Mouse (Mus musculus) thymus, adult 2 months (tissue): Measurements from ENCODE around the gene Tgfb2. TPM values are rescaled to one million over a fixed set of nuclear protein-coding genes. Genes with fewer than 3 reads are reported as not detected.

Experiments
- DNase-seq: peaks from one replicate; pipeline ENCODE4 v3.0.0; 2021
- H3K27ac ChIP-seq: fragments of 200-500 bp; 2 replicates; pipeline ENCODE4 v1.5.1; 2012; ENCODE audit warnings: low read length, control low read depth; ENCODE audit not compliant: control insufficient read depth, insufficient read depth
- H3K27me3 ChIP-seq: fragments of 200-500 bp; 2 replicates; pipeline ENCODE4 v1.6.1; 2012; ENCODE audit warnings: mild to moderate bottlenecking, low read length, moderate library complexity, mixed read lengths; ENCODE audit not compliant: control insufficient read depth, insufficient read depth
- H3K36me3 ChIP-seq: fragments of 200-500 bp; 2 replicates; pipeline ENCODE4 v1.6.1; 2012; ENCODE audit warnings: mild to moderate bottlenecking, low read length, moderate library complexity; ENCODE audit not compliant: control insufficient read depth, insufficient read depth
- H3K4me1 ChIP-seq: fragments of 200-500 bp; replicated peaks from 2 replicates; pipeline ENCODE4 v1.6.1; 2012; ENCODE audit warnings: low read length; ENCODE audit not compliant: control insufficient read depth, insufficient read depth
- H3K4me3 ChIP-seq: fragments of 200-500 bp; 2 replicates; pipeline ENCODE4 v1.5.1; 2012; ENCODE audit warnings: mild to moderate bottlenecking, low read length, control low read depth, moderate library complexity; ENCODE audit not compliant: control insufficient read depth, insufficient read depth
- CTCF ChIP-seq: fragments of 200-500 bp; IDR thresholded peaks from 2 replicates; pipeline ENCODE4 v1.5.1; 2012; ENCODE audit warnings: mild to moderate bottlenecking, control low read depth, low read length, moderate library complexity, borderline replicate concordance; ENCODE audit not compliant: control insufficient read depth, poor library complexity, insufficient read depth; ENCODE audit errors: extremely low read depth
- POLR2A ChIP-seq: fragments of 200-500 bp; IDR thresholded peaks from 2 replicates; pipeline ENCODE4 v1.6.1; 2012; ENCODE audit warnings: mild to moderate bottlenecking, low read length, control low read depth, moderate library complexity; ENCODE audit not compliant: control insufficient read depth, poor library complexity, insufficient read depth; ENCODE audit errors: extremely low read depth
- WGBS: fragments of 180-500 bp; shearing (Covaris S2); methylation state at CpG from one replicate; pipeline ENCODE4 v1.1.7; 2018; 5-methylcytosine and 5-hydroxymethylcytosine counted together
- polyA plus RNA-seq: library from polyadenylated mRNA; depleted of rRNA; stranded (reverse); fragments of >200 nt; gene quantifications from 2 replicates; pipeline ENCODE4 v1.2.3, GENCODE M21; 2012

Tgfb2 gene
- polyA plus RNA-seq, 1 experiment, result 0.89 TPM

DNA sequence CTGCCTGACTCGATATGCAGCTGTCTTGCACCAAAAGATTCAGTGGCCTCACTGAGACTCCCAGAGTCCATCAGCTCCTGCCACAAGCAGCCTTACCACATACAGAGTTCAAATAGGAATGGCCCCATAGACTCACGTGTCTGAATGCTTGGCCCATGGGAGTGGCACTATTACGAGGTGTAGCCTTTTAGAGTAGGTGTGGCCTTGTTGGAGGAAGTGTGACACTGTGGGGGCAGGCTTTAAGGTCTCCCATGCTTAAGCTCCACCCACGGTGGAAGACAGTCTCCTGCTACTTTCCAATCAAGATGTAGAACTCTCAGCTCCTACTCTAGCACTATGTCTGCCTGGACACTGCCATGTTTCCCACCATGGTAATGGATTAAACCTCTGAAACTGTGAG, 23.0 kb upstream of the Tgfb2 start:
- no peak for DNase-seq
- TF ChIP-seq CTCF, result no peak
- TF ChIP-seq POLR2A, result no peak
- no peaks in the 10 kb centered on the region for H3K4me1 ChIP-seq
- no peaks in the 10 kb centered on the region for H3K36me3 ChIP-seq
- H3K4me3 ChIP-seq, result no peak overlapping the region
- H3K27ac ChIP-seq, result no peak overlapping the region
- 83% methylated on average over 4 of the region's 4 CpGs for WGBS
- H3K27me3 ChIP-seq, result no peaks in the 10 kb centered on the region

DNA sequence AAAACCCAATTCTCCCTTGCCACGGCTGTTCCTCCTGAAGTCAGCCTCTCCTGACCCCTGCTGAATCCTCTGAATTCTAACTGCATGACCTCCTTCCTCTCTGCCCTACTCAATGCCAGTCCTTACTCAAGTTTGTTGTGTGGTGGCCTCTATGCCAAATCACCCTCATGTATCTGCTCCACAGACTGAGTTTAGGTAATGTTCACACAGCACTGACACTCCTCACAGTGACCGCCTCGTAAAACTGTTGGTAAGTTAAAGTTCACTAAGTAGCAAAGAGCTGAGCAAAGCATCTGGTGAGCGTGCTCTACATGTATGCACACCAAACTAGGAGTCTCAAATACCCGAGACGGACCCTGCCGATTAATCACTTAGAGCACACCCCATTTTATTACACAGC, 20.3 kb upstream of the Tgfb2 start:
- H3K27ac ChIP-seq, result no peak overlapping the region
- no peak for DNase-seq
- H3K36me3 ChIP-seq, result no peaks in the 10 kb centered on the region
- H3K4me1 ChIP-seq, result no peaks in the 10 kb centered on the region
- TF ChIP-seq CTCF (no peak), POLR2A (no peak)
- no peak overlapping the region for H3K4me3 ChIP-seq
- no peaks in the 10 kb centered on the region for H3K27me3 ChIP-seq
- 96% methylated on average over 7 of the region's 7 CpGs for WGBS

GRCm38 (mm10) chr1:186722299-186722698, 16.5 kb upstream of the Tgfb2 start:
- Histone ChIP-seq H3K27me3 (no peaks in the 10 kb centered on the region), H3K36me3 (peaks cover 5% of the 10 kb centered on the region; the same call in 1 of the 2 replicates), H3K4me3 (no peak overlapping the region), H3K4me1 (no peaks in the 10 kb centered on the region), H3K27ac (no peak overlapping the region)
- 97% methylated on average over 9 of the region's 9 CpGs for WGBS
- no peak for TF ChIP-seq POLR2A
- no peak for DNase-seq

- Histone ChIP-seq H3K4me1 (no peaks in the 10 kb centered on the region), H3K36me3 (peaks cover 5% of the 10 kb centered on the region; the same call in 1 of the 2 replicates), H3K27me3 (no peaks in the 10 kb centered on the region), H3K4me3 (no peak overlapping the region), H3K27ac (no peak overlapping the region)
- DNase-seq, result peak; percentile 78
- 44% methylated on average over 12 of the region's 12 CpGs for WGBS
- peak; percentile 81; the same call in 1 of the 2 replicates for TF ChIP-seq CTCF
- TF ChIP-seq POLR2A, result no peak
These were observed 16.1 kb upstream of the Tgfb2 start for GRCm38 (mm10) chr1:186721846-186722245.

- H3K27ac ChIP-seq, result no peak overlapping the region
- peaks cover 5% of the 10 kb centered on the region; the same call in 1 of the 2 replicates for H3K36me3 ChIP-seq
- no peaks in the 10 kb centered on the region for H3K27me3 ChIP-seq
- 97% methylated on average over 11 of the region's 11 CpGs for WGBS
- H3K4me1 ChIP-seq, result no peaks in the 10 kb centered on the region
- H3K4me3 ChIP-seq, result no peak overlapping the region
- no peak for TF ChIP-seq CTCF
- TF ChIP-seq POLR2A, result no peak
- DNase-seq, result no peak
These were observed 15.4 kb upstream of the Tgfb2 start for GRCm38 (mm10) chr1:186721166-186721565.

- DNase-seq, result no peak
- no peak overlapping the region for H3K4me3 ChIP-seq
- TF ChIP-seq CTCF (no peak), POLR2A (no peak)
- peaks cover 5% of the 10 kb centered on the region; the same call in 1 of the 2 replicates for H3K36me3 ChIP-seq
- H3K27ac ChIP-seq, result no peak overlapping the region
- no peaks in the 10 kb centered on the region for H3K4me1 ChIP-seq
- no peaks in the 10 kb centered on the region for H3K27me3 ChIP-seq
- WGBS, result 96% methylated on average over 9 of the region's 9 CpGs
These were observed 13.9 kb upstream of the Tgfb2 start for GRCm38 (mm10) chr1:186719708-186720107.

DNA sequence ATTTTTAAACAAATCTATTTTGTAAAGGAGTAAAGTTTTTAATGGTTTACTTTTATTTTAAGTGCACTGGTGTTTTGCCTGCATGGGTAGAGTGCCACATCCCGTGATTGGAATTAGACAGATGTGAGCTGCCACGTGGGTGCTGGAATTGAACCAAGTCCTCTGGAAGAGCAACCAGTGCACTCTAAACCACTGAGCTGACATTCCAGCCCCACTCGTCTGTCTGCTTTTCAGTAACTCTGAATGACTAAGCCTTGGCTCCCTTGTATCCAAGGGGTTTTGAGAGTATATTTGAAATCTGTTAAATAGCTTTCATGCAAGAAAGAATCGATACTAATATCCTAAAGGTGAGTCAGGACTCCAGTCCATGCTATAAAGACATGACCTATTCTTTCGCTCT, 13.1 kb upstream of the Tgfb2 start:
- TF ChIP-seq POLR2A, result no peak
- no peak for TF ChIP-seq CTCF
- no peak overlapping the region for H3K27ac ChIP-seq
- DNase-seq, result no peak
- H3K27me3 ChIP-seq, result no peaks in the 10 kb centered on the region
- H3K36me3 ChIP-seq, result peaks cover 5% of the 10 kb centered on the region; the same call in 1 of the 2 replicates
- 94% methylated on average over 5 of the region's 5 CpGs for WGBS
- H3K4me1 ChIP-seq, result no peaks in the 10 kb centered on the region
- H3K4me3 ChIP-seq, result no peak overlapping the region
